Mouse (Mus musculus) intestine, embryonic 16.5 days (tissue): ENCODE results near the gene Prr14l. TPM values are rescaled to one million over a fixed set of nuclear protein-coding genes. Genes with fewer than 3 reads are reported as not detected.
"Not testable (repeated sequence)": the region's sequence is repeated elsewhere in the genome, so short reads cannot be mapped to it uniquely, and the experiment has no call there.

ENCODE experiments used
- ATAC-seq: fragments of 200-750 bp; cut with Nextera tagmentation; 2 replicates; pipeline ENCODE4 v1.8.0; 2017; ENCODE audit warnings: moderate TSS enrichment, moderate library complexity
- H3K27ac ChIP-seq: fragments of 300-500 bp; sonication (generic); 2 replicates; pipeline ENCODE4 v1.5.1; 2014; ENCODE audit warnings: mild to moderate bottlenecking, low read length
- H3K27me3 ChIP-seq: fragments of 300-500 bp; sonication (generic); replicated peaks from 2 replicates; pipeline ENCODE4 v1.6.1; 2014; ENCODE audit warnings: low read length, control low read depth, mixed read lengths; ENCODE audit not compliant: control insufficient read depth, insufficient read depth
- H3K36me3 ChIP-seq: fragments of 300-500 bp; sonication (generic); 2 replicates; pipeline ENCODE4 v1.6.1; 2014; ENCODE audit warnings: low read length, control low read depth; ENCODE audit not compliant: control insufficient read depth, insufficient read depth
- H3K4me1 ChIP-seq: fragments of 300-500 bp; sonication (generic); 2 replicates; pipeline ENCODE4 v1.6.1; 2014; ENCODE audit warnings: low read length, control low read depth, mixed read lengths; ENCODE audit not compliant: control insufficient read depth, insufficient read depth
- H3K4me2 ChIP-seq: fragments of 300-500 bp; sonication (generic); 2 replicates; pipeline ENCODE4 v1.6.1; 2014; ENCODE audit warnings: low read depth, low read length, control low read depth
- H3K4me3 ChIP-seq: fragments of 300-500 bp; sonication (generic); 2 replicates; pipeline ENCODE4 v1.5.1; 2014; ENCODE audit warnings: mild to moderate bottlenecking, low read length
- H3K9ac ChIP-seq: fragments of 300-500 bp; sonication (generic); 2 replicates; pipeline ENCODE4 v1.6.1; 2014; ENCODE audit warnings: low read depth, low read length
- H3K9me3 ChIP-seq: fragments of 300-500 bp; sonication (generic); 2 replicates; pipeline ENCODE4 v1.6.1; 2016; ENCODE audit warnings: low read length, control low read depth; ENCODE audit not compliant: control insufficient read depth
- WGBS: fragments of 180-500 bp; shearing (Covaris S2); extraction: QIAGEN DNeasy Blood & Tissue Kit; methylation state at CpG from one replicate; pipeline ENCODE4 v1.1.7; 2014; 5-methylcytosine and 5-hydroxymethylcytosine counted together
- polyA plus RNA-seq: library from polyadenylated mRNA; unstranded; fragments of >200 nt; fragmentation: Nextera tagmentation; extraction: Ambion mirVana; gene quantifications from 2 replicates; pipeline ENCODE4 v1.2.1, GENCODE M21; 2015

Gene Prr14l
- polyA plus RNA-seq, 1 experiment from 2014 or later: 10.1 TPM

DNA sequence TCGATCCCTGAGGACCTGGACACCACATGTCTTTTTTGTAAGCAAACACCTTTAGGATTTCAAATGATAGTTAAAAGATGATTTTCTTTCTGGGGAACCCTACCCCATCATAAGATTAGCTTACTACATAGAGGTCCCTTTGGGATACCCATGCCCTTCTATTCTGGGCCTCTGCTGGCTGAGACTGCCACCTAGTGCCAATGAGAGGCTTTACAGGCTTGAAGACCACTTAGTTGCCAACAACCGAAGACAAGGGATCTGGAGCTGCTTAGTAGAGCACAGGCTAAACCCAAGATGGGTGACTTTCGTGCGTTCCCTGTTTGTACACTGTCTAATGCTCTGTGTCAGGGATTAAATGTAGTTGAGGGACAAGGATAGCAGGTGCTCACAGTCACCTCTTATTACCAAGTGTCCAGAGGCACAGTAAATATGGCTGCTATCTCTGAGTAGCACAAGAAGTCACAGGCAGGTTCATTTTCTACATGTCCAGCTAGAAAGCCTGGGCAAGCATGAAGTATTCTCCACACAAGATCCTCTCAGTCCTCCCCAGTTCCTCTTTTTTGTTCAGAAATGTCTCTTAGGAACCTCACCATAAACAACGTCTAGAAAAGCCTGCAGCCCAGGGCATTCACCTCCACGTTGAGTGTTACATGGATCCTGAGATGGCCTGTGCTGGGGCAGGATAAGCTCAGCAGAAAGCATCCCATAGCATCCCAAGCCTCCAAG, 106.2 kb downstream of the Prr14l start:
- no peak for ATAC-seq
- Histone ChIP-seq H3K27ac (no peak overlapping the region), H3K36me3 (no peaks in the 10 kb centered on the region), H3K9ac (no peak overlapping the region), H3K4me3 (no peak overlapping the region), H3K4me2 (no peak overlapping the region), H3K9me3 (no peaks in the 10 kb centered on the region), H3K27me3 (no peaks in the 10 kb centered on the region), H3K4me1 (peaks cover 27% of the 10 kb centered on the region)
- 64% methylated on average over 6 of the region's 6 CpGs for WGBS

DNA sequence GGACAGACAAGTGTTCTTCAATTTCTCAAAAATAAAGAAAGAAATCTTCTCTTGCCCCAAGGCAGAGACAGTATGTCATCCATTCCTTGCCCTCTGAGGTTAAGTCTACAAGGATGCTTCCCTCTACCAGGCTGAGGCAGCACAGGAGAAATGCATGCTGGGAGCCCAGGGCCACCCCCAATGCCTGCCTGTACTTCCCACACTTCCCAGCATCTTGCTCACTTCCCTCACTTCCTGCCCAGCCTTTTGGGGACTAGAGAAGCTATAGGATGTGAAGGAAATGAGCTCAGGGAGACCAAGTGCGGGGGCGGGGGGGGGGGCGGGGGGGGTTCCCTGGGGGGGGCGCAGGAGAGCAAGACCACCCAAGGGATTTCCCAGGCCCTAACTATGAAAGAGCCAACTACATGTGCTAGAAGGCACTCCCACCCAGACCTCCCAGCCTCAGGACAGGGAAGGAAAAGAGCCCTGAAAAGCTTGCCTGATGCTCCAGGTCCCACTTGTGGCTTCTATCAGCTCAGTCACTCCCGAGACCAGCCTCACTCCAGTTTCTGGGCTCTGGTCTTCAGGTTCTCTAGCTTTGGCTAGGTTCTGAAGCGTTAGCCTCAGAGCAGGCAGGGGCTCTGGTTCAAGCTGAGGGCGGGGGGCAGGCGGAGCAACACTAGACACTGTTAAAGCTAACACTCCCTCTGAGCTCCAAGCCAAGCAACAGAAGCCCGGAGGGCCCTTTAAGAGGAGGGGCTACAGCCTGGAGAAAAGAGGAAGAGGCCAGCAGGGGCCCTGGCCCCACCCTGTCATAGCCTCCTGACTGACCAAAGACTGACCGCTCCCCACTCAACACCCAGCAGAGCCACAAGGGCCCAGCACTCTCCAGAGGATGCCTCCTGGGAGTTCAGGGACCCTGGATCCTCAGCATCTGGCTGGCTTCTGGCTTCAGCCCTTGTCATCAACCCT, 108.1 kb downstream of the Prr14l start:
- H3K4me2 ChIP-seq: peak overlapping the region; percentile 57
- no peaks in the 10 kb centered on the region for H3K27me3 ChIP-seq
- H3K9ac ChIP-seq: peak overlapping the region; percentile 68
- H3K9me3 ChIP-seq: no peaks in the 10 kb centered on the region
- H3K27ac ChIP-seq: peak overlapping the region; percentile 84
- peaks cover 30% of the 10 kb centered on the region for H3K4me1 ChIP-seq
- 5% methylated on average over 8 of the region's 10 CpGs for WGBS
- peak overlapping the region; percentile 58 for H3K4me3 ChIP-seq
- ATAC-seq: peak; percentile 88
- no peaks in the 10 kb centered on the region for H3K36me3 ChIP-seq

GRCm38 (mm10) chr5:32742149-32742548, 111.9 kb downstream of the Prr14l start:
- H3K27me3 ChIP-seq: no peaks in the 10 kb centered on the region
- no peaks in the 10 kb centered on the region for H3K36me3 ChIP-seq
- H3K27ac ChIP-seq: no peak overlapping the region
- peaks cover 33% of the 10 kb centered on the region for H3K4me1 ChIP-seq
- H3K4me3 ChIP-seq: no peak overlapping the region
- WGBS: 68% methylated on average over 9 of the region's 9 CpGs
- no peak for ATAC-seq
- no peak overlapping the region for H3K4me2 ChIP-seq
- H3K9ac ChIP-seq: peak overlapping the region; percentile 46; the same call in 1 of the 2 replicates
- H3K9me3 ChIP-seq: no peaks in the 10 kb centered on the region

DNA sequence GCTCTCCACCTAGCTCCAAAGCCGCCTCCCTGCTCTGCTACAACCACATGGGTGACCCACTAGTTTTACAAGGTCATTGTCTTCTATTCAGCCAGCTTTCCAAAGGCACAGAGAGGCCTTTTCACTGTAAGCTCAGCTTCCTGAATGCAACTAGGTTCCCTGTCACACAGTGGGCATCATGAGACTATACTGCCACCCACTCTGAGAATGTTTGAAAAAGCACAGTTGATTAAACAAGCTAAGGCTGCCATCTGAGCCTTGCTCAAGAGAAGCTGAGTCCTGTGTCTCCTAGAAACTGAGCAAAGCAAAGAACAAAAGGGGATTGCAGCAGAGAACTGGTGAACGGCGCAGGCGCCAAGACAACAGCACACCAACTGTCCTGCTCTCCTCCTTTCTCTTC, 112.7 kb downstream of the Prr14l start:
- WGBS: 88% methylated on average over 4 of the region's 4 CpGs
- H3K4me1 ChIP-seq: peaks cover 27% of the 10 kb centered on the region
- H3K4me3 ChIP-seq, H3K36me3 ChIP-seq, H3K27me3 ChIP-seq, H3K9ac ChIP-seq, H3K4me2 ChIP-seq, H3K9me3 ChIP-seq, ATAC-seq, H3K27ac ChIP-seq: not testable (repeated sequence)

DNA sequence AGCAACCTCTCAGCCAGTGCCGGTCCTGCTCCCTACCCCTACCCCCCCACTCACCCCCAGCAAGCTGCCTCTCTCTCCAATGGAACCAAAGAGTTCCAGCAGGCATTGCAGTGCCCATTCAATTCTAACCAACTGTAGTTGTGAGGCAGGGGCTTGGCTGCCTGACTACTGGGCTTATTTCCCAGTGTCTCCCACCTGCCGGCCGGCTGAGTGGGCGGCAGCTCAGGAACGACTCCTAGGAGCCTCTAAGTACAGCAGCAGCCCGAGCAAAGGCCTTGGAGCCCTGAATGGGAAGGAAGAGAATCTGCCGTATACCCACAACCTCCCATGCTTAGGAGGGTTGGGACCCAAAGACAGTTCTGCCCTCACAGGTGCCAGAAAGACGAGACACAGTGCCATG, 113.2 kb downstream of the Prr14l start:
- H3K4me2 ChIP-seq, H3K27ac ChIP-seq, H3K4me3 ChIP-seq, H3K9me3 ChIP-seq, H3K9ac ChIP-seq, H3K27me3 ChIP-seq, H3K36me3 ChIP-seq, ATAC-seq: not testable (repeated sequence)
- H3K4me1 ChIP-seq: peaks cover 27% of the 10 kb centered on the region
- WGBS: 76% methylated on average over 8 of the region's 8 CpGs

GRCm38 (mm10) chr5:32740138-32740537, 113.9 kb downstream of the Prr14l start:
- no peak for ATAC-seq
- H3K9ac ChIP-seq: 0 out of 2 replicates have a peak overlapping the region, but pooled peaks have one; percentile 37
- no peaks in the 10 kb centered on the region for H3K36me3 ChIP-seq
- WGBS: 76% methylated on average over 3 of the region's 3 CpGs
- H3K9me3 ChIP-seq: no peaks in the 10 kb centered on the region
- H3K27me3 ChIP-seq: no peaks in the 10 kb centered on the region
- H3K4me3 ChIP-seq: no peak overlapping the region
- peaks cover 20% of the 10 kb centered on the region for H3K4me1 ChIP-seq
- no peak overlapping the region for H3K4me2 ChIP-seq
- no peak overlapping the region; the same call in 1 of the 2 replicates for H3K27ac ChIP-seq

Other genes with a start within 250 kb of the Prr14l start
- gene Yes1, start 243.1 kb downstream of the Prr14l start, polyA plus RNA-seq: 26.9 and 30.1 TPM in 2 replicates
- gene Pisd, start 68.6 kb downstream of the Prr14l start, polyA plus RNA-seq: 110 and 114 TPM in 2 replicates
- not detected in 2 replicates for gene Gm20671, start 27.1 kb downstream of the Prr14l start, polyA plus RNA-seq
- gene Depdc5, start 9.4 kb upstream of the Prr14l start, polyA plus RNA-seq: 13.5 and 14.6 TPM in 2 replicates
- 408 and 430 TPM in 2 replicates for gene Ywhah, start 164.6 kb upstream of the Prr14l start, polyA plus RNA-seq
- 93.5 and 131 TPM in 2 replicates for gene Slc5a1, start 250.0 kb upstream of the Prr14l start, polyA plus RNA-seq